Mouse (Mus musculus): ENCODE data around the gene Tha1.
"Not testable (repeated sequence)": the region's sequence is repeated elsewhere in the genome, so short reads cannot be mapped to it uniquely, and the experiment has no call there.

The Tha1 gene

DNA sequence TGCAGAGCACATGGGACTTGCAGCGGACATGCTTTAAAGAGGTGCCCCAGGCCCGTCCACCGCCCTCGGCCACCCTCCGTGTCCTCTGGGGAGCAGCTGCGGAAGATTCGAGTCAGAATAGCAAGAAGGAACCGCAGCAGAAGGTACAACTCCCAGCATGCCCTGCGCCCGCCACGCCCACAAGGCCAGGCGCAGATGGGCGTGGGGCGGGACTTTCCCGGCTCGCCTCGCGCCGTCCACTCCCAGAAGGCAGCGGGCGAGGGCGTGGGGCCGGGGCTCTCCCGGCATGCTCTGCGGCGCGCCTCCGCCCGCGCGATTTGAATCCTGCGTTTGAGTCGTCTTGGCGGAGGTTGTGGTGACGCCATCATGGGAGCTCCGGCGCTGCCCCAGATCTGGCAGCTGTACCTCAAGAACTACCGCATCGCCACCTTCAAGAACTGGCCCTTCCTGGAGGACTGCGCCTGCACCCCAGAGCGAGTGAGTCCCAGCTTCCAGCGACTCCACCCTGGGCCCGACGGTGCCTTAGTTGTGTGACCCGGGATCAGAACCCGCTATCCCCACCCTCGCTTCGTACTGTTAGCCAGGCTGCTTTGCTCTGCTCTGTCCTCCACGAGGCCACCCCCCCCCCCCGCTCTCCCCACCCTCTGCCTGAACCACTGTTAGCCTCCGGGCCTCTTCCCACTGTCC is 24.2 kb downstream of the Tha1 start, which contains the start of gene Birc5:
Gene Birc5, plus strand, starts transcription at position 267 of the 687 bp plus-strand sequence.
- peak; percentile 98 for DNase-seq (ENCODE audit: low read depth)

DNA sequence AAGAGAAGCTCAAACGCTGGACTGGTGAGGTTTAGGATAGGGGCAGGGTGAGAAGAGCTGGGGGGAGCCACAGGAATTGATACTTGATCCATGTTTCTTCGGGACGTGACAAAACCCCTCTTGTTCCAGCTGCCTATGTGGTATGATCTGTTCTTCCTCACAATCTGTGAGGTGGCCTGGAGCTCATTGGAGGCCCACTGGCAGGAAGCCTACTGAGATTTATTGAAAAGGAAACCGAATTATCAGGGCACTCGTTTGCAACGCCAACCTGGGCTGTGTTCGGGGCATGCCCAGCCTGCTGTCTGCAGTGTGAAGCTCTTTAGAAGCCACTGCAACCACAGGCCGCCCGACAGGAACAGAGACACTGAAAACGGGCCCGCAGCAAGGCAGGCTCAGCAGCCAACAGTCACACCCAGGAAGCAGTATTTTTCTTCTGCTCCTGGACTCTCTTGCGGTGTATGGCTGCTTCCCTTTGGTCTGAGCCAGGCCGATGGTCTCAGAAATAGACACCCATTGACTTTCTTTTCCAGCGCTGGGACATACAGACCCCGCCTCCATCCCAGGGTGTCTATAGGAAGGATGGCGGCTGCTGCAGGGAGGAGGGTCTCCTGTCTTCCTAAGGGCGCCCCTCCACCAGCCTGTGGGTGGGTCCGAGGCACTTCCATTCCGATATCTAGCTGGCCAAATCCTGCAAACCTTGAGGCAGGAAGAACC is 24.9 kb downstream of the Tha1 start:
- peak; percentile 87 for DNase-seq (ENCODE audit: low read depth)

DNA sequence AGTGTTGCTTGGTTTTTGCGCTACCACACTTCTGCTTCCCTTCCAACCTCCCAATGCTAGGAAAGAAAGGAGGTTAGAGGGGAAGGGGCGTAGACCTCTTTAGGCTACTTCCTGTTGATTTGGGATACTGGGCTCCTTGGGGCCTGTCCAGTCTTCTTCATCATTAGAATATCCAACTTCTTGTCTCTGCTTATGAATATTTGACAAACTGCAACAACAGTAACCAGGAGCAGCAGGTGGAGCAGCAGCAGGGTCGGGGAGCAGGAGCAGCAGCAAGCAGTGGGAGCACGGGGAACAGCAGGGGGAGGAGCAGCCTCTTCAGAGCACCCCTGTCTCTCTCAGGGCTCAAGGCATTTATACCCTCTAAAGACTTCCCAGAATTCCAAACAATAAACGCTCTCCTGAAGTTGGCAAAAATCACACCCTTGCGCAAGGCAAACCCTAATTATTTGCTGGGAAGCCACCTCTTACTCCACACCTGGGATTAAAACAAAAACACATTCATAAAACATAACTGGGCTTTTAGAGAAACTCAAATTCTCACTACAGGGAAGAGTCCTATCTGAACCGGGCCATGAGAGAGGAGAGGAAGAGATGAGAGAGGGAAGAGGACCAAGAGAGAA is 25.6 kb downstream of the Tha1 start:
- DNase-seq (ENCODE audit: low read depth), result peak; percentile 23

DNA sequence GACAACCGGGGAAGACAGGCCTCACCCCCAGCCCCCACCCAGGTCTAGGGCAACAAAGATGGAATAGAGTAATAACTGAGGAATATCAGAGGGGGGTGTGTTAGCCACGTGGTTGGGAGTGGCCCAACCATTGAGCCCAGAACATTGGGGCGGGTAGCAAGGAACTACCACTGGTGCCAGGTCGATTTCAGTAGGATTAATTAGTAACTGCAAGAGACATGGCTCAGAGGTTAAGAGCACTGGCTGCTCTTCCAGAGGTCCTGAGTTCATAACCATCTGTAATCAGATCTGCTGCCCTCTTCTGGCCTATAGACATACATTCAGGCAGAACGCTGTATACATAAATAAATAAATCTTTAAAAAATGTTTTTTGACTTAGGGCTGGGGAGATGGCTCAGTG is 26.6 kb downstream of the Tha1 start:
- peak; percentile 52 for DNase-seq (ENCODE audit: low read depth)

DNA sequence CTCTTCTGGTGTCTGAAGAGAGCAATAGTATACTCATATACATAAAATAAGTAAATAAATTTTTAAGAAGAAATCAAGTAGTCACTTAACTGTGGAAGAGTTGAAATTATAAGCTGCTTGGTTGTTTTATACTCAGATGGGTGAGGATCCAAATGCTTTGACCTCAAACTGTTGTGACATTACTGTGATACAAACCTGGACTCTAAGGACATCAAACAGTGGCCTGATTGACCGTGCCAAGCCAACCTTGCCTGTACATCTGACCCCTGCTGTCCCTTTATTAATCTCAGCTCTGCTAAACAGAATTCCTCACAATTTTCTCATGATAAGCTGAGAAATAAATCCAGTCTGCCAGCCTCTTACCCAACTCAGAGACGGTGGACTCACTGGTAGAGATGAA is 27.6 kb downstream of the Tha1 start:
- no peak for DNase-seq (ENCODE audit: low read depth)

DNA sequence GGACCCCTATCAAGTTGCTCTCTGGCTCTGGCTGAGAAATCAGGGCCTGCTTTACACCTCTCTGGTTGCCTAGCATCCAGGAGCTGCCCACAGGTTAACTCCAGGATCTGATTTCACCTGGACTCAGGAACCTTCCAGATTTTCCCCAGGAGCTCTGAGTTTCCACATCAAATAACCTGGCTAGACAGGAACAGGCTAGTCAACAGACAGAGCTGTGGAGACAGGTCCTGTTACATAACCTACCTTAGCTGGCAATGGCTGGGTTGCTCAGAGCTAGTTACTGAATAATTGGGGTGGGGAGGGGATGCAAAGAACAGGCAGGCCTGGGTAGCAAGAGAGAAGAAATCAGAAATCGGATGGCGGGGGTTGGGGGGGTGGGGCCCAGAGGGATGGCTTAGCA is 28.3 kb downstream of the Tha1 start:
- no peak for DNase-seq (ENCODE audit: low read depth)

DNA sequence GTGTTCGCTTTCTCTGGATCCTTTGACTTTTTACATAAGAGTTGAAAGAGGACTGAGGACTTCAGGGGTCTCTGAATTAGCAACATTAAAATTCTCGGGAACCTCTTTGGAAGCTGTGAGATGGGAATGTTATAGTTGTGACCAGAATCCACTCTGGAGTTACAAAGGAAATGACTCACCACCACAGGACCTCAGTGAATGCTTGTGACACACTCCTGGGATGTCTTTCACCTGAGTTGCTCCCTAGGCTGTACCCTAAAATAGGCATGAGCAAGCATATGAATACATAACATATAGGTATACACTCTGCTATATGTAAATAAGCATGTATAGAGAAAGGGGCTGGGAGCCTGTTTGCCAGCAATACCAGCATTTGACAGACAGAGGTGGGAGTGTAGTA is 29.8 kb downstream of the Tha1 start:
- DNase-seq (ENCODE audit: low read depth), result no peak

DNA sequence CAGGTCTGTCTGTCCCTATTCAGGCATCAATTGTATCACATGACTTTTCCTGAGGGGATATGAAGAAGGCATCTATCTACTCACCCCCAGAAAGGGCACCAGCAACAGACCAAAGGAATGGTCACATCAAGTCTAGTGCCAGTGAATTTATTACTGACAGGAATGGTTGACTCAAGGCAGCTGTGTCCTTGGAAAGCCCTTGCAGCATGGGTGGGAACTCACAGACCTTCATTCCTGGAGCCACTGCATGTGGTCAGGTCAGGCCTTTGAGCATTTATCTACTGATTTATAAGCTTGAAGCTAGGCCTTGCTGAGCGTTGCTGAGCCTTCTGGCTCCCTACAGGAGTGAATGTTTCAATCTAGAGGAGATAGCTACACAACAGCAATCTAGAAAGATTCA is 32.4 kb downstream of the Tha1 start:
- DNase-seq (ENCODE audit: low read depth), result no peak

DNA sequence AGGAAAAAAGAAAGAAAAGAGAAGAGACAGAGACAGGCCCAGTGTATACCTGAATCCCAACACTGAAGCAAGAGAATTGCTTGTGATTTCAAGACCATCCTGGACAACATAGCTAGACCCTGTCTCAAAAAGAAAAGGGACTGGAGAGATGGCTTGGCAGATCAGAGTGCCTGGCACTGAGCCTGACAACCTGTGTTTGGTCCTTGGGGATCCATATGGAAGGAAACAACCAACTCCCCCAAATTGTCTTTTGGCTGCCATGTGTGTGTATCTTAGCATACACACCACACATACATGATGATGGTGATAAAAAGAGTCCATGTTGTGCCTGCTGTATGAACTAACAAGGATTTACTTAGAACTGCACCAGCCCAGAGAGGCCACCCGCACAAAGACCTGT is 34.3 kb downstream of the Tha1 start:
- no peak for DNase-seq (ENCODE audit: low read depth)

DNA sequence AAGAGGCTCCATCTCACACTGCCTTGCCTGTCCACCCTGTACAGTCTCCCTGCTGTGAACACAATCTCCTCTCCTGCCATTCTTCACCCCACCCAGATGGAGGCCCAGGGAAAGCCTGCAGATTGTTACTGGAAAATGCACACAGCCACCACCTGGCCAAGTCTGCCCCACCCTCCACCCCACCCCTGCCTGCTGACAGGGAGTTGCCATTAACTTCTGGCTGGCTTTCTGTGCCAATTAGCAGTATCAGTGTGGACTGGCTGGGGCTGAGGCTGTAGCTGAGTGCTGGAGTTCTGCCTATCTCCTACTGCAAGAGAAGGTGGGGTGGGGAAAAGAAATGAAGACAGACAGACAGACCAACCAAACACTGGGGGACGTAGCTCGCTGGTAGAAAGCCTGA is 34.7 kb downstream of the Tha1 start:
- no peak for DNase-seq (ENCODE audit: low read depth)

DNA sequence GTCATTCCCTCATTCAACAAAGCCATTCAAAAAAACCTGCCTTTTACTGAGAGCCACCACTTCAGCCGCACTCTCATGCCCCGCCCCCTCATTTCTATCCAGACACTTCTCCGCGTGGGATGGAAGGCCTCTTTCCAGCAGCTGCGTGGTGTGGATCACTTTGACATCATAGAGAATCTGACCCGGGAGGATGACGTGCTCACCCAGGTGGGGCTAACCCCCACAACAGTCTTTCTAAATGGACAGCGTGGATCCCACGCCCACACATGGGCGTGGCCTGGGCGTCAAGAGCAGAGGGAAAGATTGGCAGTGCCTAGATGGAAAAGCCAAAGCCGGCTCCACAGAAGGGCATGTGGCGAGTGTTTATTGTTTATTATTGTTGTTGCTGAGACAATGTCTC is 37.0 kb downstream of the Tha1 start:
- DNase-seq (ENCODE audit: low read depth), result peak; percentile 33

DNA sequence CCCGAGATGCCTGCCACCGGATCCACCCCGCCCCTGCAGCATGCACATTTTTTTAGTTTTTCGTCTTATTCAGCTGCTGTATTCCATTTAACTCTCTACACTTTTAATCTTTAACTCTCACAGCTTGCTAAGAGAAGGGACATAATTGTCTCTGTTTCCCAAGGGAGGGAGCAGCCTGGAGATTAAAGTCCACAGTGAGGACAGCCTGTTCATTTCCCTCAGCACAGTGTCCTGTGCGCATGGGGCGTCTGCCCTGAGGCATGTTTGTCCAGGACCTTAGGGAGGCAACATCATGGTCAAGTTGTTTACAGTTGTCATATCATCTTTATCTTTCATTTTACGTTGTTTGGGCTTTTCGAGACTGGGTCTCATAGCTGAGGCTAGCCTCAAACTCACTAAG is 39.2 kb downstream of the Tha1 start:
- no peak for DNase-seq (ENCODE audit: low read depth)

DNA sequence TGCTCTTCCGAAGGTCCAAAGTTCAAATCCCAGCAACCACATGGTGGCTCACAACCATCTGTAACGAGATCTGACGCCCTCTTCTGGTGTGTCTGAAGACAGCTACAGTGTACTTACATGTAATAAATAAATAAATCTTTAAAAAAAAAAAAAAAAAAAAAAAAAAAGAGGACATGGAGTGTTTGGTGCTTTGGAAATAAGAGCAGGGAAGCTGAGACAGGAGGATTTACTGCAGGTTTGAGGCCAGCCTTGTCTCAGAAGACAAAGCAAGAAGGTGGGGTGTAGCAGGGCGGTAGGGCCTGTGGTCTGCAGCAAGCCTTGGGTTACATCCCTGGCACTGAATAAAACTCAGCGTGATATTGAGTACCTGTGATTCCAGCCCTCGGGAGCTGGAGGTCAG is 39.8 kb downstream of the Tha1 start:
- DNase-seq (ENCODE audit: low read depth), result not testable (repeated sequence)

DNA sequence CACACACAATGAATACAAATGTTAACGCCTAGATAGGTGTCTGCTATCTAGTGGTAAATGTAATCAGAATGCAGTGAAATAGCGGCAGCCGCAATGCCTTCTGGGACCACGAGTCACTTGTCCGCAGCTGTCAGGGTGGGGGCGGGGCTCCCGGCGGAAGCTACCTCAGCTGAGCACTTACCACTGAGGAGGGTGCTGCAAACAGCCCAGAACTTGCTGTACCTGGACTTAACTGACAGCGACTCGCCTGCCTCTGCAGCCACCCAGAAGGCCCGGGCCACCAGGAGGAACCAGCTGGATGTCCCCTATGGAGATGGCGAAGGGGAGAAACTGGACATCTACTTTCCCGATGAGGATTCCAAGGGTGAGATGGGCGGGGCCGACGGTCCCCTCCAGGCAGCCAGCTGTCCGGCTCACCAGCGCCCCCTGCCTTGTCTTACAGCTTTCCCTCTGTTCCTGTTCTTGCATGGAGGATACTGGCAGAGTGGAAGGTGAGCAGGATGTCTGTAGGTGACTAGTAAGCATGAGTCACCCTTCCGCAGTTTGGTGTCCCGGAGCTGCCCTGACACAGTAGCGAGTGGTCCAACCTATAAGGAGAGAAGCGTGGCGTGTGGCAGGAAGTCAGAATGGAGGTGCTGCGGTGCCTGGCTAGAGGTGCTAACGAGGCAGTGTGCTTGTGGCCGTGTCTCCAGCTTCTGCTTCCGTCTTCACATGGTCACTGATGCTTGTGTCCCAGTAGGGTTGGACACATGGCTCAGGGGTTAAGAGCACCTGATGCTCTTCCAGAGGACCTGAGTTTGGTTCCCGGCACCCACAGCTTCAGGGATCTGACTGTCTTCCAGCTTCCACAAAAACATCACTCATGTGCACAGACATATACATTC is 41.0 kb downstream of the Tha1 start:
- peak; percentile 97 for DNase-seq (ENCODE audit: low read depth)

DNA sequence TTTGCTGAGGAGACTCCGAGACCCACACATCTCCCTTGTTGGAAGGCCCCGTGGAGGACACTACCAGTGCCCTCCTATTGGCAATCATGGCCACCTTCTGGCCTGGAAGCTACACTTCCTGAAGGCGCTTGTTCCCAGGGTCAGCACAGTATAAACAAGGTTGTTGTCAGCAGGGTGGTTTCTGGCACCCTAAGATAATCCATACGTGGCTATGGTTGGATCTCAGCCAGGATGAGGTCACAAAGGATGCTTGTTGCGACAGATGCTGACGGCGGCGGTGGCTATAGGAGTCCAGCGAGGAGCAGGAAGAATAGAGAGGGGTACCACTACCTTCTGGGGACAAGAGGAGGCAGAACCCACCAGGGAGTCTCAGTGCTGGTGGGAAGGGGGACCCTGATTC is 42.9 kb downstream of the Tha1 start:
- no peak for DNase-seq (ENCODE audit: low read depth)

DNA sequence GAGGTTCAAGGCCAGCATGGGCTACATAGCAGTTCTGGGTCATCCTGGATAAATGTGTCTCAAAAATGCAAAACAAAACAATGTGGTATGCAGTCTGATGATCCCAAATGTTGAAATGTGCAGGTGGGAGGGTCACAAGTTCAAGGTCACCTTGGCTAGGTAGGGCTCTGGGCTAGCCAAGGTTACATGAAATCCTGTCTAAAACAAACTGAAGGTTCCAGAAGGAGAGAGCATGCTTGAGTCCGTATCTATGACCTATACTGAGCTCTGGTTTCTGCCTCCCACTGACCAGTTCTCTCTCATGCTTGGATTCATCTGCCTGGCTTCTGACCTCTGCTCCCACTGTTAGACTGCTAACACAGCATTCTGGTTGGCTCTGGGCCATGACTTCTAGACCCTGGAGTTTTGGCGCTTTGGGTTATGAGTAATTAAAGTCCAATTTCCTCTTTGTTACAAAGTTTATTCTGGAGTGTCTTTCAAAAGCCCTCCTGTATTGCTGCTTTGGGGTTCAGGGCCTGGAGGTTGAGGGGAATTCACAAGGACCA is 43.5 kb downstream of the Tha1 start:
- no peak for DNase-seq (ENCODE audit: low read depth)

DNA sequence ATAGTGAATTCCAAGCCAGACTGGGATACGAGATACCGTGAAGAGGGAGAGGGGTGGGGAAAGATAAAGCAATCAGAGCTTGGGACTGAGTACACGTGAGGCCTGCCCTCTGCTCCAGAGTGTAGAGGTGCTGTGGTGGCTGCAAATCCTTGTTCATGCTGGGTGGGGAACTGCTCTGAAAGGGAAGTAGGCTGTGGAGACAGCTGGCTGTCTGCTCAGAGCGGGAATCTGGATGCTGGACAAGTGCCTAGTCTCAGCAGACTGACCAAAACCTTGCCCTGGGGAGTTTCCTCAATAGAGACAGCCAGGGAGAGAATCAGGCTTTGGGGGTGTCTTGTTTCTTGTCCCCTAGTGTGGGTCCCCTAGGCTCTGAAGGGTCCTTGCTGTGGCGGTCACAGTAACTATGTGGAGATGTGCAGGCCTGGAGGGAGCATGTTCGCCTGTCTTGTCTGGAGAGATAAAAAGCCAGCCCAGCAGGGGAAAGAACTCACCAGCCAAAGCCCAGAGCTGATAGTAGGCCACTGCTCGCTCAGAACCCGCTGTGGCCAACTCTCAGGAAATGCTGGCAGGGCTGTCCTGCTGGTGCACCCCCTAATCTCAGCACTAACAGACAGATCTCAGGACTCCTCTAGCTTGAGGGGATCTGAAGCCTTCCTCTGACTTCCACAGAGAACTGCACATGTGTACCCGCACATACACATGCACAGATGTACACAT is 44.2 kb downstream of the Tha1 start:
- DNase-seq (ENCODE audit: low read depth), result peak; percentile 35

DNA sequence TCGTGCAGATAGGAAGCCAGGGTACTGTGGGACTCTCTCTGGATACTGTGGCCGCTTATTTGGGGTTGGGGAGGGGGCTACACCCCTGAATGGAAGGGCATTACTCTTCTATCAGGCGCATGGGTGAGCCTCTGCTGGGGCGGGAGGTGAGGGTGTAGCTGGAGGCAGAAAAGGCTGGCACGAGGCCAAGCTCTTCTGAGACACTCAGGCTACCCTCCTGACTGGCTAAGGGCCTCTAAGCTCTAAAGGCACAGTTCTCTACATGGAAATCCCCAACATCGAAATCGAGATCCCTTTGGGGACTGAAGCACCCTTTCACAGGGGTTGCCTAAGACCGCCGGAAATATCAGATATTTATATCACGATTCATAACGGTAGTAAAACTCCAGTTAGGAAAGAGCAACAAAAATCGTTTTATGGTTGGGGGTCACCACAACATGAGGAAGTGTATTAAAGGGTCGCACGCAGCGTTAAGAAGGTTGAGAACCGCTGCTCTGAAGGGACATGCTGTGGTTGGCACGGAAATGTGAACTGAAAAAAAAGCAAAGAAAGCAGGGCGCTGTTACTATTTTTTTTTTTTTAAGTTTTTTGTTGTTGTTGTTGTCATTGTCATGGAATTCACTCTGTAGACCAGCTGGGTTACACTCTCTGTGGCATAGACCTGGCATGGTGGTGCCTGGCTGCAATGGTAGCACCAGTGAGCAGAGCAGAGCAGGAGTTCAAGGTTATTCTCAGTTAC is 45.0 kb downstream of the Tha1 start:
- DNase-seq (ENCODE audit: low read depth), result peak; percentile 95

DNA sequence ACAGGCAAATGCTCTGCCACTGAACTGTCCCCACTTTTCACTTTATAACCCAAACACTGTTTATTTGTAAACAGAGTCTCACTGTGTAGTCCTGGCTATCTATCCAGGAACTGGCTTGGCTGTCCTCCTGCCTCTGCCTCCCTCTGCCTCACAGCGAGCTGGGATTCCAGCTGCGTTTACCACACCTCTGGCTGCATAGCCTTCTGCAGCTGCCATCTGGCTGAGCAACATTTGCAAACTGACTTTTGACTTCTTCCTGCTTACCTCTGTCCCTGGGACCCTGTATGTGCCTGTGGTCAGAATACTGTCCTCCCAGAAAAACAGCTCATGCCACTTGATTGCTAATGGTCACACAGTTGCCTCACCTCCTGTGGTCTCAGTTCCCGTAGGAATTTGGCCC is 45.9 kb downstream of the Tha1 start:
- DNase-seq (ENCODE audit: low read depth), result no peak

DNA sequence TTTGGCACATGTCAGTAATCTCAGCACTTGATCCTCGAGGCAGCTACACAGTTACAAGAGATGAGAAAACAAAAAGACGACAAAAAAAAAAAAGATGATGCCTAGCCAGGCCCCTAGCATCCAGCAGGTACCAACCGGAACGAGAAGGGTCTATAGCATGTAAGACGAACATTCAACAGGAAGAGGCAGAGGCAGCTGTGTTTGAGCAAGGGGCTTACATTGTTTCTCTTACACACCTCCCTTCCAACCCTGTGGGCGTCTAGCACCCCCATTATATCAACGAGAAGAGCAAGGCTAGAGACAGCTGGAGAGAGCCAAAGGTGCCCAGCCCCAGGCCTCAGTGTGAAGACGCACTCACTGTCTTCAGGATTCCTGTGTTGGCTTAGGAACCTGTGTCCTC is 46.4 kb downstream of the Tha1 start:
- peak; percentile 61 for DNase-seq (ENCODE audit: low read depth)

DNA sequence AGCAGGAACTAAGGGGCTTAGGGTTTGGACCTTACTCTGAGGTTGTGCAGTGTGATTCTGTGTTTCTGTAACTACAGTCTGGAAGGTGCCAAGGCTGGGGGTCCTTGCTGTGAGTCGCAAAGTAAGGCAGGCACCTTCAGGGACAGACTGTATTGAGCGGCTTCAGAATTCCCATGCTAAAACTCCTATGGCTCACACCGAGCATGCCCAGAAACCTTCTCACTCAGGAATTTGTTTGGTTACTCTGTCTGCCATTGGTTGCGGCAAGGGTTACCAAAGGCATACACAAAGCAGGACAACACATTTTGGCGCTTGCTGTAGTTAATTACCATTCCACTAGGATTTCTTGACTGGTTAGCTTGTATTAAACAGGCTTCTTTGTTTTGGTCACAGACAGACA is 47.1 kb downstream of the Tha1 start:
- DNase-seq (ENCODE audit: low read depth), result no peak
